Mouse (Mus musculus) neural tube, embryonic 11.5 days (tissue): ENCODE measurements around the gene Riok1. TPM values are rescaled to one million over a fixed set of nuclear protein-coding genes. Genes with fewer than 3 reads are reported as not detected.

Source experiments
- ATAC-seq: fragments of 200-750 bp; cut with Nextera tagmentation; 2 replicates; pipeline ENCODE4 v1.8.0; 2017; ENCODE audit warnings: moderate number of reproducible peaks, mild to moderate bottlenecking, moderate TSS enrichment, moderate library complexity; ENCODE audit not compliant: insufficient read depth, low FRiP score, low TSS enrichment
- DNase-seq: peaks from one replicate; pipeline ENCODE4 v3.0.0-alpha.2; 2015; ENCODE audit warnings: low spot score
- H3K27ac ChIP-seq: fragments of 300-500 bp; sonication (generic); 2 replicates; pipeline ENCODE4 v1.5.1; 2014; ENCODE audit warnings: low read depth, mild to moderate bottlenecking, low read length
- H3K27me3 ChIP-seq: fragments of 300-500 bp; sonication (generic); 2 replicates; pipeline ENCODE4 v1.6.1; 2014; ENCODE audit warnings: mild to moderate bottlenecking, low read length, mixed read lengths; ENCODE audit not compliant: control insufficient read depth, insufficient read depth
- H3K36me3 ChIP-seq: fragments of 300-500 bp; sonication (generic); 2 replicates; pipeline ENCODE4 v1.6.1; 2014; ENCODE audit warnings: mild to moderate bottlenecking, low read length, moderate library complexity, mixed read lengths; ENCODE audit not compliant: control insufficient read depth, insufficient read depth
- H3K4me1 ChIP-seq: fragments of 300-500 bp; sonication (generic); 2 replicates; pipeline ENCODE4 v1.6.1; 2014; ENCODE audit warnings: low read length, mixed read lengths; ENCODE audit not compliant: control insufficient read depth, insufficient read depth
- H3K4me2 ChIP-seq: fragments of 300-500 bp; sonication (generic); 2 replicates; pipeline ENCODE4 v1.6.1; 2014; ENCODE audit warnings: low read depth, mild to moderate bottlenecking, moderate library complexity
- H3K4me3 ChIP-seq: fragments of 300-500 bp; sonication (generic); 2 replicates; pipeline ENCODE4 v1.5.1; 2014; ENCODE audit warnings: low read depth, low read length
- H3K9ac ChIP-seq: fragments of 300-500 bp; sonication (generic); 2 replicates; pipeline ENCODE4 v1.6.1; 2014; ENCODE audit warnings: mild to moderate bottlenecking, low read length
- H3K9me3 ChIP-seq: fragments of 300-500 bp; sonication (generic); 2 replicates; pipeline ENCODE4 v1.6.1; 2016; ENCODE audit warnings: low read length; ENCODE audit not compliant: control insufficient read depth
- WGBS: fragments of 180-500 bp; shearing (Covaris S2); extraction: QIAGEN DNeasy Blood & Tissue Kit; methylation state at CpG from one replicate; pipeline ENCODE4 v1.1.7; 2014; 5-methylcytosine and 5-hydroxymethylcytosine counted together
- polyA plus RNA-seq: library from polyadenylated mRNA; unstranded; fragments of >200 nt; fragmentation: Nextera tagmentation; extraction: Ambion mirVana; gene quantifications from 2 replicates; pipeline ENCODE4 v1.2.1, GENCODE M21; 2014

Riok1 gene
- polyA plus RNA-seq: 45.1 and 47.9 TPM in 2 replicates

DNA sequence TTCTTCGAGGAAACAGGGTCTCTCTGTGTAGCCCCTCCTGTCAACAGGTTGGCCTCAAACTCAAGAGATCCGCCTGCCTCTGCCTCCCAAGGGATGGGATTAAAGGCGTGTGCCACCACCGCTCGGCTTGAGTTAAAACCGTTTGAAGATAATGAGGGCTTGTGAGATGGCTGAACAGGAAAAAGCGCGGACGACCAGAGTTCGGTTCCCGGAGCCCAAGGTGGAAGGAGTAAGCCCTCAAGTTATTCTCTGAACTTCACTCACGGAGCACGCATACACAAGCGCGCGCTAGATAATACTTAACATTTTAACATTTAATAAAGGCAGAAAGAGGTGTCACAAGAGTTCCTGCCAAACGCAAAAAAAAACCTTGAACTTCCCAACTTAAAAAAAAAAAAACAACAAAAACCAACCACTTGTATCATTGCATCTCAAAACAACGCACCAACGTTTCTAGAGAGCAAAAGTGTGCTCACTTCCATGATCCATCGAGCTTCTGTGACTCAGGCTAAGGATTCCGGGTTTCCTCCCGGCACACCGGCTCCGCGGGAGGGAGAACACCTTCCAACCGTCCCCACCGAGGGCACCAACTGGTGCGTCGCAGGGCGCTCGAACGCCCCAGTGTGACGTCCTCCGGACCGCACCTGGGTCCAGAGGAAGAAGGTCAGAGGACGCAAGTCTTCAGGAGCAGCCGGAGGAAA, at the start of gene Riok1:
Gene Riok1 (plus strand): TSS at position 653 of the 701 bp plus-strand sequence.
- DNase-seq (no peak), ATAC-seq (peak; percentile 69; the same call in 1 of the 2 replicates)
- peaks cover 5% of the 10 kb centered on the region; the same call in 1 of the 2 replicates for H3K36me3 ChIP-seq
- no peaks in the 10 kb centered on the region for H3K9me3 ChIP-seq
- H3K9ac ChIP-seq: peak within 1 kb of the TSS; percentile 83
- 13% methylated on average over 37 of the region's 37 CpGs for WGBS
- H3K27me3 ChIP-seq: no peaks in the 10 kb centered on the region
- H3K4me3 ChIP-seq: peak within 1 kb of the TSS; percentile 72
- peak within 1 kb of the TSS; percentile 78 for H3K4me2 ChIP-seq
- H3K27ac ChIP-seq: peak within 1 kb of the TSS; percentile 53; the same call in 1 of the 2 replicates
- H3K4me1 ChIP-seq: peaks cover 4% of the 10 kb centered on the region; the same call in 1 of the 2 replicates

DNA sequence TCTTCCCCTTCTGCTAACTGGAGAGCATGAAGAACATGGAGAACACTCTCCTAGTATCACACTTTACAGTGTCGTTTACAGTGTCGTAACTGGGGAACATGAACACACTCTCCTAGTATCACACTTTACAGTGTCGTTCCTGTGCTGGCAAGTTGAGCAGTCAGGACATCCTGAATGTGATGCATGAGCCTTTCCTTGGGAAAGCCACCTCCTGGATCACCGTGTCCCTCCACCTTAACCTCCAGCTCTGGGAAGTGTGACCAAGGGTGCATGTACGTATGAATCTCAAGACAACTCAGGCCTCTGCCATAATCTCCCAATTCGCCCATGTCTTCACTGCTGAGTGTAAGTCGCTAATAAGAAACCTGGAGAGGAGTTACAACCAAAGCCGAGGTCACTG, 47.1 kb upstream of the Riok1 start:
- no peak overlapping the region for H3K4me3 ChIP-seq
- peaks cover 16% of the 10 kb centered on the region for H3K36me3 ChIP-seq
- H3K4me2 ChIP-seq: no peak overlapping the region
- 93% methylated on average over 8 of the region's 8 CpGs for WGBS
- peaks cover 7% of the 10 kb centered on the region; the same call in 1 of the 2 replicates for H3K4me1 ChIP-seq
- H3K27me3 ChIP-seq: no peaks in the 10 kb centered on the region
- no peak overlapping the region for H3K27ac ChIP-seq
- no peaks in the 10 kb centered on the region for H3K9me3 ChIP-seq
- DNase-seq (no peak), ATAC-seq (no peak)
- no peak overlapping the region for H3K9ac ChIP-seq

DNA sequence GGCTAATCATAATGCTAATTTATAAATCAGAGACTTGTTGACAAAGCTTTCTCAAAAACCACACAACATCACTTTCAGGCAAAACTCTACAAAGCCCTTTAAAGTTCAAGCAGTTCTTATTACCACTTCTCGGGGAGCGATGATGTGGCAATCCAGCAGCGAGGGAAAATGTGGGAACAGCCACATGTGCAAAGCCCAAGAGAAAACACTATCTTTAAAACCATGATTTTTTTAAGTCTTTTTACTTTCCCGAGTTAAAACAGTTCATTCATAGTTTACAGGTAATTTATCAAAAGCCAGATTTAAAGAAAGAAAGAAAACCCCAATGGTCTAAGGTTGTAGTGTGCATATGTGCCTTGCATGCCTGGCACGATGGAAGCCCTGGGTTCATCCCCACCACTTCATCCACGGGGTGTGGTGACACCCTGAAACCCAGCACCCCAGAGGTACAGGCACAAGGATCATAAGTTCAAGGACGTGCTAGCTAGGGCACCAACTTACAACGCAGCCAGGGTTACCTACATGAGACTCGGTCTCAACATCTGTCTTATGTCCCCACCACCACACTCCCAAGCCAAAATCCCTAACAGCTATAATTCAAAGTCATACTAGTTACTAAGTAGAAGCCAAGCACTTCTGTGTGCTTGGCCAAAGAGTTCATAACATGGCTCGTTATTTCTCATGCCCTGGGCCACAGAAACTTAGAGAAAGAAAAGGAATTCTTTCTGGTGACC, 44.0 kb upstream of the Riok1 start:
- Histone ChIP-seq H3K4me3 (peak overlapping the region; percentile 93), H3K4me1 (peaks cover 7% of the 10 kb centered on the region; the same call in 1 of the 2 replicates), H3K36me3 (peaks cover 6% of the 10 kb centered on the region), H3K27ac (no peak overlapping the region), H3K9ac (peak overlapping the region; percentile 81), H3K27me3 (no peaks in the 10 kb centered on the region), H3K9me3 (no peaks in the 10 kb centered on the region), H3K4me2 (peak overlapping the region; percentile 83)
- DNase-seq: no peak
- no peak for ATAC-seq
- 16% methylated on average over 10 of the region's 10 CpGs for WGBS

DNA sequence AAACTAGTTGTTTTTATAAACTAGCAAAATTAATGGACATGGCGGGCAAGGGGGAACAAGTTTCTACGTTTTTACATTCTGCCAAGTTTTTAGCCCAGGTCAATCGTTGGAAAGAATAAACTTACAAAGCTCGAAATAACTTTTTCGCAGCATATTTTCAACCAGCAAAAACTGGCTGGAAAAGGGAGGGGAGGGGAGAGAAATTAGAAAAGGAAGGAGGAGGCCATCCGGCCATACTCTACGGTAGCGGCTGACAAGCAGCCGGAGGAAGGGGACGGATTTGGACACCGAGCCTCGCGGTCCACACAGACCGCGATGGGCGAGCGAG, 43.5 kb upstream of the Riok1 start:
- peak; percentile 59 for ATAC-seq
- under 1% methylated on average over 17 of the region's 17 CpGs for WGBS

DNA sequence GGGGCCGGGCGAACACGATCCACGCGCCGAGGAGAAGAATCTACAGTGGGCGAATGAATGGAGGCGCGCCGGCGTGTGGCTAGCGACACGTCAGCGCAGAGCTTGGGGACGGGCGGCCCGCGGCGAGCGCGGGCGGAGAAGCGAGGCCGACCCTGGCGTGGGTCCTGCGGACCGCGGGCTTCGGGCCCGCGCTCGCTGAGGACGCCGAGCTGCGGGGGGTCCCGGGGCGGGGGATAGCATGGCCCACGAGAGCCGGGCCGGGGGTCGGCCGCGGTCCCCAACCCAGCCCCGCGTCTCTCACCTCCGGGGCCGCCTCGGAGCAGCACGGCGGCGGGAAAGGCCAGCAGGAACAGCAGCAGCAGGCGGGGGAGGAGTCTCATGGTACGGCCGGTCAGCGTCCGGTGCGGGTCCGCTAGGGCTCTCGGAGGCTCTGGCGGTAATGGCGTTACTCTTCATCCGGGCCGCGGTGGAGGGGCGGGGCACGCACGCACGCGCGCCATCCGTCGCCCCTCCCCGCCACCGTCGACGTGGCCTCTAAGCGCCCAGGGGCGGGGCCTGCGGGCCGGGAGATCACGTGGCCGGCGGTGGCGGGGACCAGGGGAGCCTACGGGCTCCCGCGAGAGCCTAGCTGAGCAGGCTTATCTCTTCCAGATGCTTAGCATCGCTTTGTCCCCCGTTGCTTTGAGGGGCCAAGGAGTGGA, 42.9 kb upstream of the Riok1 start, which contains the start of gene Ssr1:
Gene Ssr1 (minus strand): TSS at position 514 of the 701 bp plus-strand sequence.
- Histone ChIP-seq H3K4me2 (peak within 1 kb of the TSS; percentile 83), H3K4me1 (peaks cover 7% of the 10 kb centered on the region; the same call in 1 of the 2 replicates), H3K27ac (peak within 1 kb of the TSS; percentile 81), H3K9ac (peak within 1 kb of the TSS; percentile 81), H3K9me3 (no peaks in the 10 kb centered on the region), H3K36me3 (peaks cover 6% of the 10 kb centered on the region), H3K4me3 (peak within 1 kb of the TSS; percentile 93), H3K27me3 (no peaks in the 10 kb centered on the region)
- DNase-seq (peak; percentile 99), ATAC-seq (peak; percentile 98)
- under 1% methylated on average over 70 of the region's 89 CpGs for WGBS

More for the DNA sequence above, 43.5 kb upstream of the Riok1 start:
- Histone ChIP-seq H3K27ac (peak overlapping the region; percentile 81), H3K9me3 (no peaks in the 10 kb centered on the region), H3K36me3 (peaks cover 6% of the 10 kb centered on the region), H3K4me2 (peak overlapping the region; percentile 83), H3K4me3 (peak overlapping the region; percentile 93), H3K4me1 (peaks cover 7% of the 10 kb centered on the region; the same call in 1 of the 2 replicates), H3K27me3 (no peaks in the 10 kb centered on the region), H3K9ac (peak overlapping the region; percentile 81)
- DNase-seq: no peak

- Histone ChIP-seq H3K4me1 (peaks cover 7% of the 10 kb centered on the region; the same call in 1 of the 2 replicates), H3K4me3 (peak overlapping the region; percentile 93; the same call in 1 of the 2 replicates), H3K27me3 (no peaks in the 10 kb centered on the region), H3K9ac (peak overlapping the region; percentile 35; the same call in 1 of the 2 replicates), H3K27ac (no peak overlapping the region), H3K9me3 (no peaks in the 10 kb centered on the region), H3K4me2 (peak overlapping the region; percentile 83), H3K36me3 (peaks cover 3% of the 10 kb centered on the region; the same call in 1 of the 2 replicates)
- ATAC-seq: peak; percentile 56
- DNase-seq: no peak
- 23% methylated on average over 7 of the region's 7 CpGs for WGBS
Observed at GRCm38 (mm10) chr13:37994405-37994749, 42.4 kb upstream of the Riok1 start.

DNA sequence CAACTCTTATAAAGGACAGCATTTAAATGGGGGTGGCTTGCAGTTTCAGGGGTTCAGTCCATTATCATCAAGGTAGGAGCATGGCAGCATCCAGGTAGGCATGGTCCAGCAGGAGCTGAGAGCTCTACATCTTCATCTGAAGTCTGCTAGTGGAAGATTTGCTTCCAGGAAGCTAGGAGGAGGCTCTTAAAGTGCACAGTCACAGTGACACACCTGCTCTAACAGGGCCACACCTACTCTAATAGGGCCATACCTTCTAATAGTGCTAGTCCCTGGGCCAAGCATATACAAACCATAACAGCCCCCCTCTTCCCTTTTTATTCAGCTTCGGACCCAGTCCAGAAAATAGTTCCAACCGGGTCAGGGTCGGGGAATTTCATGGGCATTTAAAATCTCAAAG, 37.1 kb upstream of the Riok1 start:
- H3K4me1 ChIP-seq: no peaks in the 10 kb centered on the region
- H3K27ac ChIP-seq: no peak overlapping the region
- 63% methylated on average over 3 of the region's 3 CpGs for WGBS
- no peak overlapping the region for H3K4me3 ChIP-seq
- no peaks in the 10 kb centered on the region for H3K36me3 ChIP-seq
- ATAC-seq (no peak), DNase-seq (no peak)
- H3K9ac ChIP-seq: no peak overlapping the region
- H3K27me3 ChIP-seq: no peaks in the 10 kb centered on the region
- no peak overlapping the region for H3K4me2 ChIP-seq
- no peaks in the 10 kb centered on the region for H3K9me3 ChIP-seq

DNA sequence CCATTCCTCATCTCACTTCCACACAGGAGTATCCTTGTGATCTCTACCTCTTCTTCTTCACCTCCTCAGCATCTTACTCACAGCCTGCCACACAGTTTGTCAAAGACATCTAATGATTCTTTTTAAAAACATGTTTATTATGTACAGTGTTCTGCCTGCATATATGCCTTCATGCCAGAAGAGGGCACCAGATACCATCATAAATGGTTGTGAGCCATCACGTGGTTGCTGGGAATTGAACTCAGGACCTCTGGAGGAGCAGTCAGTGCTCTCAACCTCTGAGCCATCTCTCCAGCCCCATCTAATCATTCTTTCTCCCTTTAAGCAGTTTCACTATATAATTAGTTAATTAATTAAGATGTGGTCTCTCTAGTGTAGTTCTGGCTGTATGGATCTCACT, 34.3 kb upstream of the Riok1 start:
- Histone ChIP-seq H3K9me3 (no peaks in the 10 kb centered on the region), H3K27ac (no peak overlapping the region), H3K36me3 (no peaks in the 10 kb centered on the region), H3K4me2 (no peak overlapping the region), H3K4me1 (no peaks in the 10 kb centered on the region), H3K9ac (no peak overlapping the region), H3K27me3 (no peaks in the 10 kb centered on the region), H3K4me3 (no peak overlapping the region)
- DNase-seq (no peak), ATAC-seq (no peak)
- 48% methylated on average over 1 of the region's 1 CpGs for WGBS
